Mouse (Mus musculus): ENCODE measurements around the gene Ndufaf1.
"Not testable (repeated sequence)": the region's sequence is repeated elsewhere in the genome, so short reads cannot be mapped to it uniquely, and the experiment has no call there.

The Ndufaf1 gene

GRCm38 (mm10) chr2:119662220-119663182 is at the start of gene Ndufaf1:
Gene Ndufaf1 (minus strand): TSS chr2:119662827.
- DNase-seq (ENCODE audit: low spot score in 2 of 2), result peak; percentile 66 to 79

GRCm38 (mm10) chr2:119710011-119710410 is 47.4 kb upstream of the Ndufaf1 start:
- no peak for DNase-seq (ENCODE audit: low spot score in 2 of 2)

GRCm38 (mm10) chr2:119707676-119708075 is 45.0 kb upstream of the Ndufaf1 start:
- no peak for DNase-seq (ENCODE audit: low spot score in 2 of 2)

GRCm38 (mm10) chr2:119703171-119703570 is 40.5 kb upstream of the Ndufaf1 start:
- no peak for DNase-seq (ENCODE audit: low spot score in 2 of 2)

- DNase-seq (ENCODE audit: low spot score in 2 of 2), result no peak
Measured at GRCm38 (mm10) chr2:119699962-119700361, 37.3 kb upstream of the Ndufaf1 start.

- DNase-seq (ENCODE audit: low spot score in 2 of 2), result peak; percentile 16 to 35
Measured at GRCm38 (mm10) chr2:119698472-119698871, 35.8 kb upstream of the Ndufaf1 start.

GRCm38 (mm10) chr2:119696111-119696510 is 33.5 kb upstream of the Ndufaf1 start:
- DNase-seq (ENCODE audit: low spot score in 2 of 2), result no peak

GRCm38 (mm10) chr2:119694826-119695225 is 32.2 kb upstream of the Ndufaf1 start:
- no peak for DNase-seq (ENCODE audit: low spot score in 2 of 2)

GRCm38 (mm10) chr2:119692003-119692701 is 29.5 kb upstream of the Ndufaf1 start:
- DNase-seq (ENCODE audit: low spot score in 2 of 2), result no peak

- no peak for DNase-seq (ENCODE audit: low spot score in 2 of 2)
Measured at GRCm38 (mm10) chr2:119683706-119684105, 21.1 kb upstream of the Ndufaf1 start.

- no peak for DNase-seq (ENCODE audit: low spot score in 2 of 2)
Measured at GRCm38 (mm10) chr2:119675831-119676230, 13.2 kb upstream of the Ndufaf1 start.

GRCm38 (mm10) chr2:119675215-119675784 is 12.7 kb upstream of the Ndufaf1 start:
- DNase-seq (ENCODE audit: low spot score in 2 of 2), result no peak

- peak; percentile 97 to 98 for DNase-seq (ENCODE audit: low spot score in 2 of 2)
Measured at GRCm38 (mm10) chr2:119674525-119675214, 12.0 kb upstream of the Ndufaf1 start, which contains the start of gene Rtf1. Gene Rtf1 (plus strand): TSS chr2:119675068.

GRCm38 (mm10) chr2:119669010-119669409 is 6.4 kb upstream of the Ndufaf1 start:
- DNase-seq (ENCODE audit: low spot score in 2 of 2), result peak in 1 of 2 experiments; percentile 9

- DNase-seq (ENCODE audit: low spot score in 2 of 2), result not testable (repeated sequence)
Measured at GRCm38 (mm10) chr2:119665744-119666143, 3.1 kb upstream of the Ndufaf1 start.

- DNase-seq (ENCODE audit: low spot score in 2 of 2), result no peak
Measured at GRCm38 (mm10) chr2:119644254-119644653, 18.4 kb downstream of the Ndufaf1 start.

GRCm38 (mm10) chr2:119641214-119641912 is 21.3 kb downstream of the Ndufaf1 start:
- no peak for DNase-seq (ENCODE audit: low spot score in 2 of 2)

GRCm38 (mm10) chr2:119636781-119637180 is 25.8 kb downstream of the Ndufaf1 start:
- no peak for DNase-seq (ENCODE audit: low spot score in 2 of 2)

GRCm38 (mm10) chr2:119621302-119621701 is 41.3 kb downstream of the Ndufaf1 start:
- DNase-seq (ENCODE audit: low spot score in 2 of 2), result no peak

- not testable (repeated sequence) for DNase-seq (ENCODE audit: low spot score in 2 of 2)
Measured at GRCm38 (mm10) chr2:119619002-119619401, 43.6 kb downstream of the Ndufaf1 start.

All from spleen, postnatal 14 days (tissue).